Mouse (Mus musculus): ENCODE data around the gene Pold4. TPM values are rescaled to one million over a fixed set of nuclear protein-coding genes. Genes with fewer than 3 reads are reported as not detected.
A peak's percentile ranks its signal among the peaks of the same experiment; 100 is the strongest.

The Pold4 gene
- polyA plus RNA-seq, 1 experiment from 2014 or later, result 49.5 TPM

- DNase-seq (ENCODE audit: low read depth, low spot score) (no peak), ATAC-seq (no peak)
- in situ Hi-C loops (cut with MboI; ENCODE audit: low pct_unique_long_range_greater_than_20kb), result no loop called here
- no peaks in the 10 kb centered on the region for H3K27me3 ChIP-seq
- CTCF ChIA-PET, result interaction anchor here (17.4 to 20.5 kb wide), 2 partner anchors 3 to 10 kb away, joined by 396 read pairs; partner anchors contain the start of genes AC109138.7, Clcf1 and Pold4
- TF ChIP-seq CTCF (IDR thresholded peaks at IDR 0.05), result no peak
- POLR2A ChIA-PET, result interaction anchor here (0.6 to 16.4 kb wide), 5 partner anchors 13 to 638 kb away, joined by 3 to 199 read pairs (median 6); partner anchors contain the start of gene Pold4
These were observed 16.3 kb upstream of the Pold4 start for GRCm38 (mm10) chr19:4215451-4215840.

- DNase-seq (ENCODE audit: low read depth, low spot score) (no peak), ATAC-seq (no peak)
- H3K27me3 ChIP-seq, result no peaks in the 10 kb centered on the region
- in situ Hi-C loops (cut with MboI; ENCODE audit: low pct_unique_long_range_greater_than_20kb), result no loop called here
- CTCF ChIA-PET, result interaction anchor here (17.4 to 20.5 kb wide), 2 partner anchors 4 to 10 kb away, joined by 396 read pairs; partner anchors contain the start of genes AC109138.7, Clcf1 and Pold4
- POLR2A ChIA-PET, result interaction anchor here (0.6 to 16.4 kb wide), 7 partner anchors 9 to 639 kb away, joined by 3 to 199 read pairs (median 7); partner anchors contain the start of gene Pold4
- no peak for TF ChIP-seq CTCF (IDR thresholded peaks at IDR 0.05)
These were observed 15.5 kb upstream of the Pold4 start for GRCm38 (mm10) chr19:4216041-4216685.

GRCm38 (mm10) chr19:4217140-4217539 is 14.6 kb upstream of the Pold4 start:
- TF ChIP-seq CTCF (IDR thresholded peaks at IDR 0.05), result no peak
- no peak for ATAC-seq
- H3K27me3 ChIP-seq, result no peaks in the 10 kb centered on the region
- ChIA-PET CTCF (interaction anchor here (0.9 to 20.5 kb wide), 4 partner anchors 5 to 92 kb away, joined by 3 to 396 read pairs (median 200); partner anchors contain the start of genes AC109138.7, Clcf1, Pold4 and Rad9a), POLR2A (interaction anchor here (0.8 to 16.4 kb wide), 7 partner anchors 8 to 52 kb away, joined by 3 to 199 read pairs (median 4); partner anchors contain the start of genes Pold4, Ppp1ca and Rad9a)
- DNase-seq (ENCODE audit: low read depth, low spot score), result no peak
- in situ Hi-C loops (cut with MboI; ENCODE audit: low pct_unique_long_range_greater_than_20kb), result no loop called here

GRCm38 (mm10) chr19:4217855-4218254 is 13.8 kb upstream of the Pold4 start:
- TF ChIP-seq CTCF (IDR thresholded peaks at IDR 0.05), result no peak
- no peaks in the 10 kb centered on the region for H3K27me3 ChIP-seq
- CTCF ChIA-PET, result interaction anchor here (0.9 to 20.5 kb wide), 4 partner anchors 6 to 93 kb away, joined by 3 to 396 read pairs (median 200); partner anchors contain the start of genes AC109138.7, Clcf1, Pold4 and Rad9a
- POLR2A ChIA-PET, result interaction anchor here (1.0 to 16.4 kb wide), 6 partner anchors 9 to 53 kb away, joined by 3 to 199 read pairs (median 4); partner anchors contain the start of genes Pold4 and Rad9a
- DNase-seq (ENCODE audit: low read depth, low spot score), result peak; percentile 85
- in situ Hi-C loops (cut with MboI; ENCODE audit: low pct_unique_long_range_greater_than_20kb), result no loop called here
- no peak for ATAC-seq

- in situ Hi-C loops (cut with MboI; ENCODE audit: low pct_unique_long_range_greater_than_20kb), result no loop called here
- ChIA-PET POLR2A (interaction anchor here (0.9 to 16.4 kb wide), 6 partner anchors 9 to 46 kb away, joined by 3 to 199 read pairs (median 4); partner anchors contain the start of genes Pold4 and Rad9a), CTCF (interaction anchor here (0.9 to 20.5 kb wide), 5 partner anchors 6 to 93 kb away, joined by 3 to 396 read pairs (median 5); partner anchors contain the start of genes AC109138.7, Clcf1, Pold4 and Rad9a)
- no peaks in the 10 kb centered on the region for H3K27me3 ChIP-seq
- DNase-seq (ENCODE audit: low read depth, low spot score) (no peak), ATAC-seq (no peak)
- no peak for TF ChIP-seq CTCF (IDR thresholded peaks at IDR 0.05)
These were observed 13.4 kb upstream of the Pold4 start for GRCm38 (mm10) chr19:4218293-4218692.

- no peaks in the 10 kb centered on the region for H3K27me3 ChIP-seq
- ChIA-PET POLR2A (interaction anchor here (0.9 to 16.4 kb wide), 5 partner anchors 8 to 17 kb away, joined by 3 to 199 read pairs (median 17); partner anchors contain the start of genes Pold4 and Rad9a), CTCF (interaction anchor here (1.2 to 20.5 kb wide), 3 partner anchors 7 to 36 kb away, joined by 5 to 396 read pairs (median 396); partner anchors contain the start of genes AC109138.7, Clcf1 and Pold4)
- ATAC-seq (no peak), DNase-seq (ENCODE audit: low read depth, low spot score) (no peak)
- in situ Hi-C loops (cut with MboI; ENCODE audit: low pct_unique_long_range_greater_than_20kb), result no loop called here
- TF ChIP-seq CTCF (IDR thresholded peaks at IDR 0.05), result no peak
These were observed 12.9 kb upstream of the Pold4 start for GRCm38 (mm10) chr19:4218784-4219183.

- ChIA-PET CTCF (interaction anchor here (1.1 to 20.5 kb wide), 3 partner anchors 6 to 50 kb away, joined by 3 to 396 read pairs (median 396); partner anchors contain the start of genes AC109138.7, Clcf1 and Pold4), POLR2A (interaction anchor here (1.5 to 16.4 kb wide), 4 partner anchors 9 to 19 kb away, joined by 3 to 199 read pairs (median 20); partner anchors contain the start of genes Pold4 and Rad9a)
- no peak for TF ChIP-seq CTCF (IDR thresholded peaks at IDR 0.05)
- in situ Hi-C loops (cut with MboI; ENCODE audit: low pct_unique_long_range_greater_than_20kb), result no loop called here
- no peak for DNase-seq (ENCODE audit: low read depth, low spot score)
- ATAC-seq, result no peak
- H3K27me3 ChIP-seq, result no peaks in the 10 kb centered on the region
These were observed 11.8 kb upstream of the Pold4 start for GRCm38 (mm10) chr19:4219943-4220342.

GRCm38 (mm10) chr19:4220416-4220815 is 11.3 kb upstream of the Pold4 start:
- DNase-seq (ENCODE audit: low read depth, low spot score) (no peak), ATAC-seq (no peak)
- POLR2A ChIA-PET, result interaction anchor here (1.5 to 16.4 kb wide), 4 partner anchors 9 to 19 kb away, joined by 3 to 199 read pairs (median 20); partner anchors contain the start of genes Pold4 and Rad9a
- no peak for TF ChIP-seq CTCF (IDR thresholded peaks at IDR 0.05)
- in situ Hi-C loops (cut with MboI; ENCODE audit: low pct_unique_long_range_greater_than_20kb), result no loop called here
- CTCF ChIA-PET, result interaction anchor here (1.1 to 20.5 kb wide), 3 partner anchors 5 to 50 kb away, joined by 3 to 396 read pairs (median 396); partner anchors contain the start of genes AC109138.7, Clcf1 and Pold4
- H3K27me3 ChIP-seq, result no peaks in the 10 kb centered on the region

GRCm38 (mm10) chr19:4220957-4221743 is 10.5 kb upstream of the Pold4 start:
- ChIA-PET CTCF (interaction anchor here (17.4 to 20.5 kb wide), 2 partner anchors 5 to 9 kb away, joined by 396 read pairs; partner anchors contain the start of genes AC109138.7, Clcf1 and Pold4), POLR2A (interaction anchor here (1.5 to 16.4 kb wide), 3 partner anchors 9 to 13 kb away, joined by 9 to 199 read pairs (median 23); partner anchors contain the start of gene Pold4)
- ATAC-seq (no peak), DNase-seq (ENCODE audit: low read depth, low spot score) (no peak)
- in situ Hi-C loops (cut with MboI; ENCODE audit: low pct_unique_long_range_greater_than_20kb), result no loop called here
- no peaks in the 10 kb centered on the region for H3K27me3 ChIP-seq
- TF ChIP-seq CTCF (IDR thresholded peaks at IDR 0.05), result no peak
